Mouse (Mus musculus): ENCODE results near the gene Bscl2.

Gene Bscl2

GRCm38 (mm10) chr19:8837251-8837791, at the start of gene Bscl2:
TSS of gene Bscl2 (plus strand) at chr19:8837467.
- peak; percentile 86 for DNase-seq (ENCODE audit: low spot score)

GRCm38 (mm10) chr19:8788521-8788920, 48.7 kb upstream of the Bscl2 start:
- no peak for DNase-seq (ENCODE audit: low spot score)

- no peak for DNase-seq (ENCODE audit: low spot score)
Measured at GRCm38 (mm10) chr19:8789171-8789570, 48.1 kb upstream of the Bscl2 start.

- DNase-seq (ENCODE audit: low spot score) = no peak
Measured at GRCm38 (mm10) chr19:8790171-8790570, 47.1 kb upstream of the Bscl2 start.

- DNase-seq (ENCODE audit: low spot score) = peak; percentile 87
Measured at GRCm38 (mm10) chr19:8798264-8798946, 38.9 kb upstream of the Bscl2 start, which contains the start of gene Polr2g. TSS of gene Polr2g (minus strand) at chr19:8798577.

- DNase-seq (ENCODE audit: low spot score) = no peak
Measured at GRCm38 (mm10) chr19:8798947-8799315, 38.3 kb upstream of the Bscl2 start.

- DNase-seq (ENCODE audit: low spot score) = peak; percentile 97
Measured at GRCm38 (mm10) chr19:8802130-8802821, 35.0 kb upstream of the Bscl2 start, which contains the start of gene Zbtb3. TSS of gene Zbtb3 (plus strand) at chr19:8802555.

GRCm38 (mm10) chr19:8803204-8803780, 34.0 kb upstream of the Bscl2 start:
- DNase-seq (ENCODE audit: low spot score) = no peak

- DNase-seq (ENCODE audit: low spot score) = no peak
Measured at GRCm38 (mm10) chr19:8803879-8804660, 33.2 kb upstream of the Bscl2 start.

- DNase-seq (ENCODE audit: low spot score) = no peak
Measured at GRCm38 (mm10) chr19:8806810-8807209, 30.5 kb upstream of the Bscl2 start.

GRCm38 (mm10) chr19:8815812-8816211, 21.5 kb upstream of the Bscl2 start:
- DNase-seq (ENCODE audit: low spot score) = no peak

GRCm38 (mm10) chr19:8817001-8817400, 20.3 kb upstream of the Bscl2 start:
- no peak for DNase-seq (ENCODE audit: low spot score)

GRCm38 (mm10) chr19:8818301-8818798, 18.9 kb upstream of the Bscl2 start:
- DNase-seq (ENCODE audit: low spot score) = no peak

- peak; percentile 96 for DNase-seq (ENCODE audit: low spot score)
Measured at GRCm38 (mm10) chr19:8818801-8819595, 18.3 kb upstream of the Bscl2 start, which contains the start of gene Ttc9c. TSS of gene Ttc9c (minus strand) at chr19:8819333.

- peak; percentile 97 for DNase-seq (ENCODE audit: low spot score)
Measured at GRCm38 (mm10) chr19:8819596-8820423, 17.5 kb upstream of the Bscl2 start, which contains the start of gene Hnrnpul2. TSS of gene Hnrnpul2 (plus strand) at chr19:8820010.

GRCm38 (mm10) chr19:8820424-8820956, 16.8 kb upstream of the Bscl2 start:
- no peak for DNase-seq (ENCODE audit: low spot score)

GRCm38 (mm10) chr19:8821146-8821545, 16.1 kb upstream of the Bscl2 start:
- no peak for DNase-seq (ENCODE audit: low spot score)

- no peak for DNase-seq (ENCODE audit: low spot score)
Measured at GRCm38 (mm10) chr19:8822696-8823095, 14.6 kb upstream of the Bscl2 start.

GRCm38 (mm10) chr19:8829660-8830059, 7.6 kb upstream of the Bscl2 start, which contains the start of gene AC129217.1:
TSS of gene AC129217.1 (plus strand) at chr19:8829773.
- no peak for DNase-seq (ENCODE audit: low spot score)

GRCm38 (mm10) chr19:8830664-8831063, 6.6 kb upstream of the Bscl2 start:
- no peak for DNase-seq (ENCODE audit: low spot score)

All from left cerebral cortex, adult 11 months (tissue).